ENCODE assay signal across 16 mouse cellular contexts in genomic region chr16:96443468-96443867, GRCm38 (mm10). TPM values are rescaled to one million over a fixed set of nuclear protein-coding genes. Genes with fewer than 3 reads are reported as not detected.
"Had no signal": no experiment of that assay in that cellular context is flagged by ENCODE, and none has a peak within 500 bp of the region (broad histone marks: within the 10 kb centered on the region; RNA-seq: fewer than 3 reads in every experiment).

TSS of gene Itgb2l (minus strand) at chr16:96443619.

- H3K36me3 ChIP-seq: limb, embryonic 10.5 days; lung, embryonic 15.5 days; midbrain, embryonic 12.5 days; neural tube, embryonic 13.5 days had no signal

- H3K27ac ChIP-seq: limb, embryonic 10.5 days; liver, embryonic 14.5 days; lung, embryonic 15.5 days; macrophage; midbrain, embryonic 12.5 days; neural tube, embryonic 13.5 days had no signal

- H3K4me2 ChIP-seq: lung, embryonic 15.5 days; midbrain, embryonic 12.5 days; neural tube, embryonic 13.5 days had no signal

- H3K27me3 ChIP-seq: lung, embryonic 15.5 days; midbrain, embryonic 12.5 days; neural tube, embryonic 13.5 days had no signal

- H3K9ac ChIP-seq: liver, embryonic 14.5 days; lung, embryonic 15.5 days; midbrain, embryonic 12.5 days; neural tube, embryonic 13.5 days had no signal

- DNase-seq: kidney, adult 18-20 months; kidney, postnatal 10 days; lung, postnatal 14 days; right cerebral cortex, postnatal 14 days; thymus, postnatal 4 days had no signal

- H3K4me3 ChIP-seq: limb, embryonic 10.5 days; lung, embryonic 15.5 days; midbrain, embryonic 12.5 days; neural tube, embryonic 13.5 days had no signal

- H3K9me3 ChIP-seq: limb, embryonic 10.5 days; lung, embryonic 15.5 days; midbrain, embryonic 12.5 days; neural tube, embryonic 13.5 days had no signal

- H3K4me1 ChIP-seq: lung, embryonic 15.5 days; midbrain, embryonic 12.5 days had no signal

- ATAC-seq: midbrain, embryonic 16.5 days had no signal

RNA-seq across cellular contexts. Expression of gene Itgb2l, which starts in this region (rescaled TPM):
- total RNA-seq: layer of hippocampus, adult 8-10 months; layer of hippocampus, postnatal 14 days; left cerebral cortex, adult 18-20 months; left cerebral cortex, postnatal 14 days had no signal
- polyA plus RNA-seq: midbrain, embryonic 12.5 days; midbrain, embryonic 16.5 days; neural tube, embryonic 13.5 days had no signal
